Mouse (Mus musculus) heart, embryonic 11.5 days (tissue): Measurements from ENCODE around the gene Aunip. TPM values are rescaled to one million over a fixed set of nuclear protein-coding genes. Genes with fewer than 3 reads are reported as not detected.
"Not testable (repeated sequence)": the region's sequence is repeated elsewhere in the genome, so short reads cannot be mapped to it uniquely, and the experiment has no call there.

Source experiments
- ATAC-seq: fragments of 200-750 bp; cut with Nextera tagmentation; replicated peaks from 2 replicates; pipeline ENCODE4 v1.8.0; 2017; ENCODE audit warnings: moderate library complexity; ENCODE audit not compliant: insufficient number of reproducible peaks, low FRiP score, low TSS enrichment
- H3K27ac ChIP-seq: fragments of 300-500 bp; sonication (generic); 2 replicates; pipeline ENCODE4 v1.5.1; 2014; ENCODE audit warnings: mild to moderate bottlenecking, low read depth, low read length
- H3K27me3 ChIP-seq: fragments of 300-500 bp; sonication (generic); 2 replicates; pipeline ENCODE4 v1.6.1; 2014; ENCODE audit warnings: mild to moderate bottlenecking, low read length, mixed read lengths; ENCODE audit not compliant: control insufficient read depth, insufficient read depth
- H3K36me3 ChIP-seq: fragments of 300-500 bp; sonication (generic); 2 replicates; pipeline ENCODE4 v1.6.1; 2014; ENCODE audit warnings: mild to moderate bottlenecking, low read length, moderate library complexity, mixed read lengths; ENCODE audit not compliant: control insufficient read depth, insufficient read depth
- H3K4me1 ChIP-seq: fragments of 300-500 bp; sonication (generic); 2 replicates; pipeline ENCODE4 v1.6.1; 2014; ENCODE audit warnings: low read length; ENCODE audit not compliant: control insufficient read depth, insufficient read depth
- H3K4me2 ChIP-seq: fragments of 300-500 bp; sonication (generic); 2 replicates; pipeline ENCODE4 v1.6.1; 2014; ENCODE audit warnings: mild to moderate bottlenecking, moderate library complexity
- H3K4me3 ChIP-seq: fragments of 300-500 bp; sonication (generic); 2 replicates; pipeline ENCODE4 v1.5.1; 2014; ENCODE audit warnings: low read depth, low read length
- H3K9ac ChIP-seq: fragments of 300-500 bp; sonication (generic); 2 replicates; pipeline ENCODE4 v1.6.1; 2014; ENCODE audit warnings: mild to moderate bottlenecking, low read depth, low read length, moderate library complexity
- H3K9me3 ChIP-seq: fragments of 300-500 bp; sonication (generic); replicated peaks from 2 replicates; pipeline ENCODE4 v1.6.1; 2016; ENCODE audit warnings: low read length; ENCODE audit not compliant: control insufficient read depth
- WGBS: fragments of 180-500 bp; shearing (Covaris S2); extraction: QIAGEN DNeasy Blood & Tissue Kit; methylation state at CpG from one replicate; pipeline ENCODE4 v1.1.7; 2014; ENCODE audit not compliant: insufficient replicate concordance; 5-methylcytosine and 5-hydroxymethylcytosine counted together
- polyA plus RNA-seq: library from polyadenylated mRNA; unstranded; fragments of >200 nt; fragmentation: Nextera tagmentation; extraction: Ambion mirVana; gene quantifications from 2 replicates; pipeline ENCODE4 v1.2.1, GENCODE M21; 2014

Aunip gene
- polyA plus RNA-seq, 1 experiment from 2014 or later = 5.6 TPM

GRCm38 (mm10) chr4:134491716-134492115 is 19.1 kb upstream of the Aunip start:
- no peak overlapping the region for H3K4me2 ChIP-seq
- H3K27me3 ChIP-seq = no peaks in the 10 kb centered on the region
- peaks cover 24% of the 10 kb centered on the region for H3K4me1 ChIP-seq
- no peaks in the 10 kb centered on the region for H3K36me3 ChIP-seq
- 60% methylated on average over 6 of the region's 6 CpGs for WGBS
- no peak for ATAC-seq
- no peak overlapping the region for H3K9ac ChIP-seq
- H3K4me3 ChIP-seq = no peak overlapping the region
- peak overlapping the region; percentile 12; the same call in 1 of the 2 replicates for H3K27ac ChIP-seq
- H3K9me3 ChIP-seq = no peaks in the 10 kb centered on the region

- not testable (repeated sequence) for H3K9ac ChIP-seq, H3K4me3 ChIP-seq, H3K4me2 ChIP-seq, H3K27me3 ChIP-seq, H3K9me3 ChIP-seq, ATAC-seq, H3K36me3 ChIP-seq, H3K27ac ChIP-seq
- 88% methylated on average over 6 of the region's 6 CpGs for WGBS
- H3K4me1 ChIP-seq = peaks cover 41% of the 10 kb centered on the region
Observed at GRCm38 (mm10) chr4:134494161-134494560, 16.6 kb upstream of the Aunip start.

- WGBS = 50% methylated on average over 16 of the region's 16 CpGs
- H3K9me3 ChIP-seq = no peaks in the 10 kb centered on the region
- H3K4me2 ChIP-seq = no peak overlapping the region
- H3K36me3 ChIP-seq = no peaks in the 10 kb centered on the region
- peak overlapping the region; percentile 66 for H3K27ac ChIP-seq
- H3K27me3 ChIP-seq = no peaks in the 10 kb centered on the region
- 0 out of 2 replicates have a peak overlapping the region, but pooled peaks have one; percentile 39 for H3K9ac ChIP-seq
- ATAC-seq = 0 out of 2 replicates have a peak, but pooled peaks have one; percentile 39
- H3K4me3 ChIP-seq = no peak overlapping the region
- peaks cover 41% of the 10 kb centered on the region for H3K4me1 ChIP-seq
Observed at GRCm38 (mm10) chr4:134494780-134495545, 15.8 kb upstream of the Aunip start.

GRCm38 (mm10) chr4:134495546-134495923 is 15.3 kb upstream of the Aunip start:
- Histone ChIP-seq H3K27ac (0 out of 2 replicates have a peak overlapping the region, but pooled peaks have one; percentile 90), H3K36me3 (no peaks in the 10 kb centered on the region), H3K9ac (no peak overlapping the region), H3K9me3 (no peaks in the 10 kb centered on the region), H3K27me3 (no peaks in the 10 kb centered on the region), H3K4me1 (peaks cover 41% of the 10 kb centered on the region), H3K4me2 (no peak overlapping the region), H3K4me3 (no peak overlapping the region)
- no peak for ATAC-seq
- WGBS = 58% methylated on average over 5 of the region's 5 CpGs

- peak; percentile 72 for ATAC-seq
- H3K36me3 ChIP-seq = no peaks in the 10 kb centered on the region
- H3K4me2 ChIP-seq = peak within 1 kb of the TSS; percentile 96
- no peaks in the 10 kb centered on the region for H3K27me3 ChIP-seq
- WGBS = under 1% methylated on average over 35 of the region's 35 CpGs
- no peaks in the 10 kb centered on the region for H3K9me3 ChIP-seq
- H3K4me3 ChIP-seq = peak within 1 kb of the TSS; percentile 58
- peak within 1 kb of the TSS; percentile 90 for H3K27ac ChIP-seq
- peaks cover 41% of the 10 kb centered on the region for H3K4me1 ChIP-seq
- peak within 1 kb of the TSS; percentile 77 for H3K9ac ChIP-seq
Observed at GRCm38 (mm10) chr4:134496595-134497210, 14.1 kb upstream of the Aunip start, which contains the start of gene Paqr7. Gene Paqr7, plus strand, starts transcription at chr4:134496697.

GRCm38 (mm10) chr4:134497223-134497622 is 13.6 kb upstream of the Aunip start:
- peak overlapping the region; percentile 77 for H3K9ac ChIP-seq
- no peaks in the 10 kb centered on the region for H3K36me3 ChIP-seq
- no peaks in the 10 kb centered on the region for H3K9me3 ChIP-seq
- peak overlapping the region; percentile 90 for H3K27ac ChIP-seq
- WGBS = 14% methylated on average over 6 of the region's 6 CpGs
- H3K4me2 ChIP-seq = peak overlapping the region; percentile 96
- no peaks in the 10 kb centered on the region for H3K27me3 ChIP-seq
- H3K4me3 ChIP-seq = peak overlapping the region; percentile 58
- peak; percentile 11; the same call in 1 of the 2 replicates for ATAC-seq
- peaks cover 41% of the 10 kb centered on the region for H3K4me1 ChIP-seq

- Histone ChIP-seq H3K27me3 (no peaks in the 10 kb centered on the region), H3K4me3 (no peak overlapping the region; the same call in 1 of the 2 replicates), H3K27ac (no peak overlapping the region), H3K4me2 (peak overlapping the region; percentile 96), H3K4me1 (peaks cover 41% of the 10 kb centered on the region), H3K9me3 (no peaks in the 10 kb centered on the region), H3K9ac (peak overlapping the region; percentile 77; the same call in 1 of the 2 replicates), H3K36me3 (no peaks in the 10 kb centered on the region)
- ATAC-seq = no peak
- WGBS = 64% methylated on average over 12 of the region's 12 CpGs
Observed at GRCm38 (mm10) chr4:134497986-134498731, 12.6 kb upstream of the Aunip start.

GRCm38 (mm10) chr4:134498983-134499382 is 11.8 kb upstream of the Aunip start:
- not testable (repeated sequence) for H3K4me3 ChIP-seq, H3K9me3 ChIP-seq, H3K27ac ChIP-seq, H3K27me3 ChIP-seq, H3K9ac ChIP-seq, ATAC-seq, H3K4me2 ChIP-seq, H3K36me3 ChIP-seq
- H3K4me1 ChIP-seq = peaks cover 41% of the 10 kb centered on the region
- 77% methylated on average over 6 of the region's 6 CpGs for WGBS
